Mouse (Mus musculus) urinary bladder, postnatal 36 days (tissue): Measurements from ENCODE around the gene Tubb5.

Experiments
- DNase-seq, 2 experiments: peaks; one replicate each; pipeline ENCODE4 v3.0.0; 2022; ENCODE audit warnings: low spot score in 2 of 2, mixed read lengths in 1 of 2

The Tubb5 gene

GRCm38 (mm10) chr17:35796835-35797234, 41.3 kb downstream of the Tubb5 start:
- no peak for DNase-seq

- DNase-seq, result no peak
Observed at GRCm38 (mm10) chr17:35795656-35796055, 42.5 kb downstream of the Tubb5 start.

- DNase-seq, result no peak
Observed at GRCm38 (mm10) chr17:35795099-35795498, 43.0 kb downstream of the Tubb5 start.

- DNase-seq, result no peak
Observed at GRCm38 (mm10) chr17:35792837-35793236, 45.3 kb downstream of the Tubb5 start.

GRCm38 (mm10) chr17:35790933-35791332, 47.2 kb downstream of the Tubb5 start:
- DNase-seq, result no peak

- no peak for DNase-seq
Observed at GRCm38 (mm10) chr17:35788025-35788424, 50.1 kb downstream of the Tubb5 start.

GRCm38 (mm10) chr17:35787493-35787892, 50.6 kb downstream of the Tubb5 start:
- no peak for DNase-seq

GRCm38 (mm10) chr17:35785140-35785539, 53.0 kb downstream of the Tubb5 start:
- DNase-seq, result no peak

GRCm38 (mm10) chr17:35783944-35784343, 54.2 kb downstream of the Tubb5 start:
- DNase-seq, result no peak
